ENCODE assay signal across 21 mouse cellular contexts in genomic region chr4:59682950-59683349, GRCm38 (mm10). TPM values are rescaled to one million over a fixed set of nuclear protein-coding genes. Genes with fewer than 3 reads are reported as not detected.
DNase-seq lines count a peak whose midpoint lies in the region; ATAC-seq and TF ChIP-seq lines count a peak whose summit lies in the region.
"Had no signal": no experiment of that assay in that cellular context is flagged by ENCODE, and none has a peak within 500 bp of the region (broad histone marks: within the 10 kb centered on the region; RNA-seq: fewer than 3 reads in every experiment).

No protein-coding gene starts in this region.

- H3K9me3 ChIP-seq in hindbrain, embryonic 12.5 days (replicated peaks): no peaks in the 10 kb centered on the region
- no peaks in the 10 kb centered on the region for H3K9me3 ChIP-seq in hindbrain, embryonic 16.5 days (ENCODE audit: control insufficient read depth, low read length)
- H3K9me3 ChIP-seq in G1E (replicated peaks): no peaks in the 10 kb centered on the region
- no peaks in the 10 kb centered on the region for H3K9me3 ChIP-seq in erythroblast, embryonic 14.5 days (ENCODE audit: control insufficient read depth, low read length)
- no peaks in the 10 kb centered on the region for H3K9me3 ChIP-seq in liver, embryonic 16.5 days (replicated peaks; ENCODE audit: control insufficient read depth, low read length)
- no peaks in the 10 kb centered on the region for H3K9me3 ChIP-seq in hindbrain, embryonic 10.5 days
- H3K9me3 ChIP-seq: embryonic facial prominence, embryonic 15.5 days; heart, embryonic 15.5 days; hindbrain, embryonic 13.5 days; intestine, embryonic 15.5 days; neural tube, embryonic 12.5 days had no signal

- 78% methylated on average over 10 of the region's 10 CpGs for WGBS in hindbrain, embryonic 12.5 days
- WGBS in hindbrain, embryonic 16.5 days: 75% methylated on average over 10 of the region's 10 CpGs
- 24% methylated on average over 10 of the region's 10 CpGs for WGBS in liver, embryonic 16.5 days (ENCODE audit: insufficient replicate concordance)
- WGBS in hindbrain, embryonic 10.5 days: 88% methylated on average over 10 of the region's 10 CpGs

- H3K4me2 ChIP-seq in hindbrain, embryonic 12.5 days (replicated peaks): no peak overlapping the region
- no peak overlapping the region for H3K4me2 ChIP-seq in hindbrain, embryonic 16.5 days (ENCODE audit: low read length)
- peak overlapping the region; percentile 49 for H3K4me2 ChIP-seq in liver, embryonic 16.5 days (ENCODE audit: low read depth, low read length)
- H3K4me2 ChIP-seq: embryonic facial prominence, embryonic 15.5 days; heart, embryonic 15.5 days; hindbrain, embryonic 13.5 days; intestine, embryonic 15.5 days; neural tube, embryonic 12.5 days had no signal

- no peak overlapping the region for H3K4me3 ChIP-seq in hindbrain, embryonic 12.5 days
- no peak overlapping the region for H3K4me3 ChIP-seq in hindbrain, embryonic 16.5 days (ENCODE audit: low read length)
- H3K4me3 ChIP-seq in G1E (ENCODE audit: low read depth, low read length): peak overlapping the region; percentile 10; the same call in 1 of the 2 replicates
- H3K4me3 ChIP-seq in erythroblast, embryonic 14.5 days (replicated peaks): peak overlapping the region; percentile 5
- peak overlapping the region; percentile 18; the same call in 1 of the 2 replicates for H3K4me3 ChIP-seq in liver, embryonic 16.5 days (ENCODE audit: low read depth, low read length)
- H3K4me3 ChIP-seq in hindbrain, embryonic 10.5 days: no peak overlapping the region
- H3K4me3 ChIP-seq: embryonic facial prominence, embryonic 15.5 days; heart, embryonic 15.5 days; hindbrain, embryonic 13.5 days; intestine, embryonic 15.5 days; neural tube, embryonic 12.5 days had no signal

- H3K4me1 ChIP-seq in hindbrain, embryonic 12.5 days: peaks cover 9% of the 10 kb centered on the region
- H3K4me1 ChIP-seq in hindbrain, embryonic 16.5 days (ENCODE audit: control insufficient read depth, insufficient read depth, low read depth, low read length): no peaks in the 10 kb centered on the region; the same call in 1 of the 2 replicates
- peaks cover 67% of the 10 kb centered on the region for H3K4me1 ChIP-seq in G1E (ENCODE audit: insufficient read depth, low read depth, low read length)
- peaks cover 68% of the 10 kb centered on the region for H3K4me1 ChIP-seq in erythroblast, embryonic 14.5 days (ENCODE audit: control insufficient read depth)
- peaks cover 32% of the 10 kb centered on the region for H3K4me1 ChIP-seq in liver, embryonic 16.5 days (ENCODE audit: control insufficient read depth, low read depth, low read length)
- peaks cover 26% of the 10 kb centered on the region for H3K4me1 ChIP-seq in hindbrain, embryonic 10.5 days (replicated peaks)
- H3K4me1 ChIP-seq: embryonic facial prominence, embryonic 15.5 days had no signal

- TF ChIP-seq CTCF in G1E (IDR thresholded peaks at IDR 0.05; ENCODE audit: low read depth, low read length): no peak

- no peak overlapping the region for H3K9ac ChIP-seq in hindbrain, embryonic 12.5 days
- H3K9ac ChIP-seq in hindbrain, embryonic 16.5 days (ENCODE audit: low read depth, low read length): no peak overlapping the region
- peak overlapping the region; percentile 26 for H3K9ac ChIP-seq in liver, embryonic 16.5 days (ENCODE audit: low read depth, low read length)
- H3K9ac ChIP-seq: embryonic facial prominence, embryonic 15.5 days; heart, embryonic 15.5 days; hindbrain, embryonic 13.5 days; intestine, embryonic 15.5 days; neural tube, embryonic 12.5 days had no signal

- no peak for ATAC-seq in hindbrain, embryonic 12.5 days (ENCODE audit: low FRiP score)
- ATAC-seq in hindbrain, embryonic 16.5 days: no peak
- no peak for ATAC-seq in G1E (ENCODE audit: extremely low read depth, insufficient number of reproducible peaks, low FRiP score, poor library complexity, severe bottlenecking)
- ATAC-seq in liver, embryonic 16.5 days (ENCODE audit: low read depth): peak; percentile 82
- ATAC-seq: forebrain, embryonic 14.5 days; intestine, embryonic 15.5 days had no signal

- H3K27ac ChIP-seq in hindbrain, embryonic 12.5 days: peak overlapping the region; percentile 44; the same call in 1 of the 2 replicates
- no peak overlapping the region for H3K27ac ChIP-seq in hindbrain, embryonic 16.5 days (ENCODE audit: low read depth, low read length)
- peak overlapping the region; percentile 84 for H3K27ac ChIP-seq in liver, embryonic 16.5 days (ENCODE audit: low read length)
- H3K27ac ChIP-seq in hindbrain, embryonic 10.5 days: no peak overlapping the region
- H3K27ac ChIP-seq: embryonic facial prominence, embryonic 15.5 days; heart, embryonic 15.5 days; hindbrain, embryonic 13.5 days; intestine, embryonic 15.5 days; neural tube, embryonic 12.5 days had no signal

- no peaks in the 10 kb centered on the region for H3K27me3 ChIP-seq in hindbrain, embryonic 12.5 days
- no peaks in the 10 kb centered on the region for H3K27me3 ChIP-seq in hindbrain, embryonic 16.5 days (replicated peaks; ENCODE audit: control insufficient read depth, insufficient read depth, low read length)
- H3K27me3 ChIP-seq in G1E (ENCODE audit: insufficient read depth, low read length): no peaks in the 10 kb centered on the region
- no peaks in the 10 kb centered on the region for H3K27me3 ChIP-seq in erythroblast, embryonic 14.5 days (ENCODE audit: control insufficient read depth)
- no peaks in the 10 kb centered on the region for H3K27me3 ChIP-seq in liver, embryonic 16.5 days (ENCODE audit: control insufficient read depth, insufficient read depth, low read depth, low read length)
- no peaks in the 10 kb centered on the region for H3K27me3 ChIP-seq in hindbrain, embryonic 10.5 days (ENCODE audit: insufficient read depth, poor library complexity, severe bottlenecking)
- H3K27me3 ChIP-seq: embryonic facial prominence, embryonic 15.5 days; heart, embryonic 15.5 days; hindbrain, embryonic 13.5 days; intestine, embryonic 15.5 days; neural tube, embryonic 12.5 days had no signal

- H3K36me3 ChIP-seq in hindbrain, embryonic 12.5 days: no peaks in the 10 kb centered on the region
- H3K36me3 ChIP-seq in hindbrain, embryonic 16.5 days (ENCODE audit: control insufficient read depth, insufficient read depth, low read length): no peaks in the 10 kb centered on the region
- peaks cover 17% of the 10 kb centered on the region for H3K36me3 ChIP-seq in G1E (replicated peaks)
- peaks cover 8% of the 10 kb centered on the region for H3K36me3 ChIP-seq in erythroblast, embryonic 14.5 days (ENCODE audit: control insufficient read depth)
- no peaks in the 10 kb centered on the region for H3K36me3 ChIP-seq in liver, embryonic 16.5 days (ENCODE audit: control insufficient read depth, insufficient read depth)
- H3K36me3 ChIP-seq in hindbrain, embryonic 10.5 days: no peaks in the 10 kb centered on the region; the same call in 1 of the 2 replicates
- H3K36me3 ChIP-seq: embryonic facial prominence, embryonic 15.5 days; heart, embryonic 15.5 days; hindbrain, embryonic 13.5 days; intestine, embryonic 15.5 days; neural tube, embryonic 12.5 days had no signal

- no peak for DNase-seq in G1E (ENCODE audit: low spot score)
- DNase-seq in thymus, postnatal 25 days: no peak
- no peak for DNase-seq in hindbrain, embryonic 10.5 days (ENCODE audit: low spot score)
- DNase-seq: adrenal gland, postnatal 36 days; B cell, adult 2 months; cerebellum, adult 9-11 months; embryo, embryonic 11 days; gastrocnemius, postnatal 36 days; kidney, postnatal 4 days; lung, postnatal 14 days; right cerebral cortex, postnatal 4 days had no signal

RNA-seq across cellular contexts. Expression of gene E130308A19Rik, which starts 56.9 kb away (rescaled TPM):
- polyA plus RNA-seq in hindbrain, embryonic 12.5 days (2016; fragmentation: Nextera tagmentation; extraction: Ambion mirVana): 71.1 and 73.1 TPM in 2 replicates
- 37.3 and 43.2 TPM in 2 replicates for polyA plus RNA-seq in hindbrain, embryonic 16.5 days (2015; fragmentation: Nextera tagmentation; extraction: Ambion mirVana)
- total RNA-seq in G1E (2014; fragmentation: Nextera tagmentation) (30.8 and 33.8 TPM in 2 replicates), G1E (2017) (7.0 and 8.1 TPM in 2 replicates)
- polyA plus RNA-seq in G1E (2012): 6.1 and 7.5 TPM in 2 replicates
- 0.17 TPM in 2 replicates for polyA plus RNA-seq in erythroblast, embryonic 14.5 days (2012)
- 8.1 and 8.3 TPM in 2 replicates for polyA plus RNA-seq in liver, embryonic 16.5 days (2015; fragmentation: Nextera tagmentation; extraction: Ambion mirVana)
- polyA plus RNA-seq in hindbrain, embryonic 10.5 days (2016; fragmentation: Nextera tagmentation; extraction: Ambion mirVana): 49.3 and 52.3 TPM in 2 replicates

Comparison
In these comparisons a context has a peak if more than half of its experiments do, and no peak if none do; other contexts are left out.
1. H3K27ac ChIP-seq: peak in hindbrain, embryonic 12.5 days (single experiment) and liver, embryonic 16.5 days (single experiment); none in hindbrain, embryonic 16.5 days (single experiment) and hindbrain, embryonic 10.5 days (single experiment).
2. H3K4me3 ChIP-seq: peak in G1E (single experiment), erythroblast, embryonic 14.5 days (single experiment) and liver, embryonic 16.5 days (single experiment); none in hindbrain, embryonic 12.5 days (single experiment), hindbrain, embryonic 16.5 days (single experiment) and hindbrain, embryonic 10.5 days (single experiment).